Mouse (Mus musculus) small intestine, adult 2 months (tissue): ENCODE measurements around the gene Tbc1d32. TPM values are rescaled to one million over a fixed set of nuclear protein-coding genes. Genes with fewer than 3 reads are reported as not detected.

ENCODE experiments used
- H3K27ac ChIP-seq: fragments of 200-500 bp; 2 replicates; pipeline ENCODE4 v1.5.1; 2012; ENCODE audit warnings: low read depth, low read length, control low read depth, inconsistent platforms; ENCODE audit not compliant: insufficient read depth
- H3K27me3 ChIP-seq: fragments of 200-500 bp; 2 replicates; pipeline ENCODE4 v1.6.1; 2012; ENCODE audit warnings: mild to moderate bottlenecking, moderate library complexity, low read length, inconsistent platforms; ENCODE audit not compliant: control insufficient read depth, insufficient read depth
- H3K36me3 ChIP-seq: fragments of 200-500 bp; 2 replicates; pipeline ENCODE4 v1.6.1; 2012; ENCODE audit warnings: mild to moderate bottlenecking, low read length, control low read depth, inconsistent platforms; ENCODE audit not compliant: control insufficient read depth, insufficient read depth
- H3K4me1 ChIP-seq: fragments of 200-500 bp; 2 replicates; pipeline ENCODE4 v1.6.1; 2012; ENCODE audit warnings: low read length, inconsistent platforms, mixed read lengths; ENCODE audit not compliant: control insufficient read depth, insufficient read depth, insufficient read length
- H3K4me3 ChIP-seq: fragments of 200-500 bp; 2 replicates; pipeline ENCODE4 v1.5.1; 2012; ENCODE audit warnings: low read depth, mild to moderate bottlenecking, control low read depth, inconsistent platforms, low read length, moderate library complexity
- CTCF ChIP-seq: fragments of 200-500 bp; IDR thresholded peaks from 2 replicates; pipeline ENCODE4 v1.5.1; 2012; ENCODE audit warnings: low read depth, mild to moderate bottlenecking, control low read depth, inconsistent platforms, low read length, moderate library complexity, mixed read lengths; ENCODE audit not compliant: insufficient replicate concordance, insufficient read length; ENCODE audit errors: extremely low read depth
- POLR2A ChIP-seq: fragments of 200-500 bp; IDR thresholded peaks from 2 replicates; pipeline ENCODE4 v1.6.1; 2012; ENCODE audit warnings: low read depth, mild to moderate bottlenecking, control low read depth, inconsistent platforms, low read length, moderate library complexity
- WGBS: fragments of 180-500 bp; shearing (Covaris S2); methylation state at CpG from one replicate; pipeline ENCODE4 v1.1.7; 2018; 5-methylcytosine and 5-hydroxymethylcytosine counted together
- polyA plus RNA-seq: library from polyadenylated mRNA; depleted of rRNA; stranded (reverse); fragments of >200 nt; gene quantifications from 2 replicates; pipeline ENCODE4 v1.2.3, GENCODE M21; 2012; rRNA removed

The Tbc1d32 gene
- polyA plus RNA-seq, result 0.15 and 0.22 TPM in 2 replicates

DNA sequence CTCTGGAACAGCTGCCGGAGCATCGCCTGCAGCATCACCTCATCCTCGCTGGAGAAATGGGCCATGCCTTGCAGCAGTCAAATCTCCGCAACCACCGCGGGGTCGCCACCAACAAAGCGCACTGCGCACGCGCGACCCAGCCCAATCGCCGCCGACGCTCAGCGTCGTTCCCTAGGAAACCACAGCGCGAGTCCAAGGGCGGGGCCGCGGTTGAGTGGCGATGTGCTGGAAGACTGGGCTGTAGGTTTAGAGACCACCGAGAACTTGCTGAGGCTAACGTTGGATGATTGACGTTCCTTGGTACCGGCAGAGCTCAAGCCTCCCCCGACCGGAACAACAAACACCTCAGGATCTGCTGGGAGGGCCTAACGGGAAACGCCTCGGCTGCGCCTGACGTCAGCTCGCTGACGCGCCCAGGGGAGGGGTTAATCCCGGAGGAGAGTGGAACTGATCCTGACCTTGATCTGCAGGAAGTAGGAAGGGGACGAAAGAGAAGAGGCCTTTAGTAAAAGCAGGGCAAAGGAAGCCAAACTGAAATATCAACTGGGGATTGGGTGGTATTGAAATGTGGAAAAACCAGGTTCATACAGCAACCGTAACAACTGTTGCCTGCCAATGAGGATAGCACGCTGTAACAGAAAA, at the start of gene Tbc1d32:
Gene Tbc1d32, minus strand, starts transcription at position 122 of the 642 bp plus-strand sequence.
- WGBS, result 3% methylated on average over 42 of the region's 42 CpGs
- H3K27ac ChIP-seq, result peak within 1 kb of the TSS; percentile 66
- H3K4me3 ChIP-seq, result peak within 1 kb of the TSS; percentile 83
- no peaks in the 10 kb centered on the region for H3K36me3 ChIP-seq
- H3K27me3 ChIP-seq, result no peaks in the 10 kb centered on the region
- H3K4me1 ChIP-seq, result no peaks in the 10 kb centered on the region; the same call in 1 of the 2 replicates
- TF ChIP-seq CTCF (no peak), POLR2A (peak; percentile 68; the same call in 1 of the 2 replicates)

DNA sequence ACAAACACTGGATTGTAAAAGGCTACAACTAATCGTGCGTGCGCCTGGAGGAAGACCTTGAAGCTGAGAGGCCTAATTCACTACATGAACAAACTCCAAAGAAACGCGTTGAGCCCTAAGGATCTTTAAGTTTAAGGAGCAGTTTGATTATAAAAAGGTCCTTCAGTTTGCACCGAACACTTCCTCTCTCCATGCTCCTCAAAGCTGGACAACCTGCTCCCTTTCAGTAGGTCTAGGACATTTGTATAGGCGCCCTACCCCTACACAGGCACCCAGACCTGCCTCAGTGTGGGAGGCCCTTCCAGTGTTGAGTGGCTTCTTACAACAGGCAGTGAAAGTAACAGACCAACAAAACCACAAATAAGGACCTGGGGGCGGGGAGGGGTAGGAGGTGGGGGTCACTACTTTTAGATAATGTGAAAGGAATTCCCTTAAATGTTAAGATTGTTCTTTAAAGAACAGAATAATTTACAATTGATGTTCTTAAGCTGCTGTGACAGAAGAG, 666 bp downstream of the Tbc1d32 start:
- no peak overlapping the region for H3K4me3 ChIP-seq
- H3K27ac ChIP-seq, result no peak overlapping the region
- H3K27me3 ChIP-seq, result no peaks in the 10 kb centered on the region
- H3K4me1 ChIP-seq, result no peaks in the 10 kb centered on the region; the same call in 1 of the 2 replicates
- WGBS, result 67% methylated on average over 8 of the region's 8 CpGs
- TF ChIP-seq POLR2A (no peak), CTCF (no peak)
- no peaks in the 10 kb centered on the region for H3K36me3 ChIP-seq

DNA sequence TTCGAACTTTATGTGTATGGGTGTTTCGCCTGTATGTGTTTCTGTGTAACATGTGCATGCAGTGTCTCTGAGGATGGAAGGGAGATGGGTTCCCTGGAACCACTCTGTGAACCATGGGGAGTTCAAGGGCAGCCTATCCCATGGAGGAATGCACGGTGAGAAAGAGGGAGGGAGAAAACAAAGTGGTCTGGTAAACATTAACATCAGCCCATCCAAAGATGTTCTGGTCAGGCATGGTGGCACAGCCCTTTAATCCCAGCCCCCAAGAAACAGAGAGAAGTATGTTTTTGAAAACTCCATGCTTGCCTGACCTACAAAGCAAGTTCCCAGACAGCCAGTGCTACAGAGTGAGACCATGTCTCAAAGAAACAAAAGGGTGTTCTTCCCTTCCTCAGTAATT, 12.7 kb downstream of the Tbc1d32 start:
- no peaks in the 10 kb centered on the region for H3K4me1 ChIP-seq
- WGBS, result 69% methylated on average over 3 of the region's 3 CpGs
- 0 out of 2 replicates have a peak, but pooled peaks cover 1% of the 10 kb centered on the region for H3K36me3 ChIP-seq
- no peak overlapping the region for H3K4me3 ChIP-seq
- no peaks in the 10 kb centered on the region for H3K27me3 ChIP-seq
- no peak overlapping the region for H3K27ac ChIP-seq
- TF ChIP-seq POLR2A (no peak), CTCF (no peak)

DNA sequence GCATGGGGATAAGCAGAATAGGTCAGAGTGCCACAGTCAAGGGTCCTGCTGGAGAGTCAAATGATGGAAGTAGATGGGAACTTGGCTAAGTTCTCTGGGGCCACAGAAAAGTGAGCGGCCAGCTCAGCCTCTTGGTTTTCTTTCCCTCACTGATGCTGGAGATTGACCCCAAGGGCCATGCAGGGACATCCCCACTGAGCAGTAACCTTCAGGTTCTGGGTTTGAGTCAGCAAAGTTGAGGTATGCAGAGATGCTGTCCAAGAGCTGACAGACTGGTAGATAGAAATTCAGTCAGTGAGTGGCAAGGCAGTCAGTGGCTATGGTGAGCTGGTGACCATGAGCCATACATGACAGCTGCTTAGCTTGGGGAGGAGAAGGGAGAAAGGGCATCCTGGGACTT, 18.1 kb downstream of the Tbc1d32 start:
- Histone ChIP-seq H3K27me3 (no peaks in the 10 kb centered on the region), H3K36me3 (no peaks in the 10 kb centered on the region), H3K4me1 (no peaks in the 10 kb centered on the region), H3K4me3 (no peak overlapping the region), H3K27ac (no peak overlapping the region)
- WGBS, result 100% methylated on average over 1 of the region's 1 CpGs
- TF ChIP-seq CTCF, result no peak
- no peak for TF ChIP-seq POLR2A

DNA sequence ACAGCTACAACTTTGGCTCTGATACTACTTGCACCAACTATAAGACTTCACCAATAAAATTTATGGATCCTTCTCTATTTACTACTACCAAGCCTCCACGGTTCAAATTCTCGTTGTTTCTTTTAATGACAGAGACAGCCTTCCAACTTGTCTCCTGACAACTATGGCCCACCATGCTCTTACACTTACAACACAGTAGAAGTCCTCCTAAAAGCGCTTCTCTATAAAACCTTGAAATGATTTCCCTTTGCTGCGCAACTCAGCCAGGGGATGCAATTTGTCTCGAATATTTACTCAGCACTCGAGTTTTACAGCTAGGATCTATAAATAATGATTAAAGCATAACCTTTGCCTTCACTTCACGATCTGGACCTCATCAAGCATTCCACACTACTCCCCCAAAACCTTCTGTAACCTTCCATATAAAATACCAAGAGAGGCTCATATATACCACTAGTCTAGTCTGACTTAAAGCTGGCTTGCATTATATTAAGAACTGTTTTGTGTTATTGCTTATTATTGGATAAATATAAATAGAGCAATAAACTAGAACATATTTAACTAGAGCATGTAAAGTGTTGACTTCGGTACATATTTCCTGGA, 21.6 kb downstream of the Tbc1d32 start:
- Histone ChIP-seq H3K27ac (no peak overlapping the region), H3K36me3 (no peaks in the 10 kb centered on the region), H3K4me3 (no peak overlapping the region), H3K4me1 (no peaks in the 10 kb centered on the region), H3K27me3 (no peaks in the 10 kb centered on the region)
- WGBS, result 26% methylated on average over 8 of the region's 8 CpGs
- TF ChIP-seq POLR2A (no peak), CTCF (no peak)

DNA sequence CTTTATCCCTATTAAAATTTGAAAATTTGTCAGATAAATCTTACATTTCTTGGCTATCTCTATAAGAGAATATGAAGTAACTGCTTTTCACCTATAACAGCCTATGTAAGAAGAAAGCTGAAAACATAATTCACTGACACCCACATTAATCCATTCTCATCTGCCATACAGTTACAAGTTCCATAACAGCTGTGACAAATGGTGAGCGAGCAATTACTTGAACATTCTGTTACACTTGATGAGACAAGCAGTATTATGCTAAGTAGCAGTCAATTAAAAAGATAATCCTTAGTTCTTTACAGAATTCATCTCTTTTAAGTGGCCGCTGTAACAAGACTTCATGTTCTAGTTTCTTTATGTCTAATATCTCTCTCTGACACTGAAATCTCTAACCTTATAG, 24.1 kb downstream of the Tbc1d32 start:
- WGBS, result 96% methylated on average over 2 of the region's 2 CpGs

DNA sequence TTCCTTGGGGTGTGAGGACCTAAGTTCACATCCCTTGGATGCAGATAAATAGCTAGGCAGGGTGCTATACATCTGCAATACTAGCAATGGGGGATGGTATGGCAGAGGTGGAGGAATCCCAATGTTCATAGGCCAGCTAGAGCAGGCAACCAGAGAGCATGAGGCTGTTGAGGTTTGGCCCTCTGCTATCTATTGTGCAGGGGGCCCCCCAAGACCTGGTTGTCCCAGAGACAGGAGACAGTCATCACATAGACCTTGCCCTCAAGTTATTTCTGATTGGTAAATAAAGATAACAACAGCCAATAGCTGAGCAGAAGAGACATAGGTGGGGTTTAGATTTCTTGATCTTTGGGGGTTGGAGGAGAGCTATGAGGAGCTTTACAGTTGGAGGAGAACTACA, 28.6 kb downstream of the Tbc1d32 start:
- H3K27ac ChIP-seq, result no peak overlapping the region

More for the DNA sequence above, 24.1 kb downstream of the Tbc1d32 start:
- no peak overlapping the region for H3K27ac ChIP-seq
- H3K4me1 ChIP-seq, result no peaks in the 10 kb centered on the region
- H3K4me3 ChIP-seq, result no peak overlapping the region
- TF ChIP-seq POLR2A (no peak), CTCF (no peak)
- no peaks in the 10 kb centered on the region for H3K27me3 ChIP-seq
- H3K36me3 ChIP-seq, result 0 out of 2 replicates have a peak, but pooled peaks cover 4% of the 10 kb centered on the region

More for the DNA sequence above, 28.6 kb downstream of the Tbc1d32 start:
- Histone ChIP-seq H3K36me3 (peaks cover 6% of the 10 kb centered on the region; the same call in 1 of the 2 replicates), H3K4me1 (no peaks in the 10 kb centered on the region), H3K27me3 (no peaks in the 10 kb centered on the region), H3K4me3 (no peak overlapping the region)
- TF ChIP-seq CTCF (no peak), POLR2A (no peak)
